In genomic region chr3:140785700-140786099, GRCm38 (mm10) we compare ENCODE assay signal across 28 mouse cellular contexts.
DNase-seq lines count a peak whose midpoint lies in the region; ATAC-seq lines count a peak whose summit lies in the region.
"Had no signal": no experiment of that assay in that cellular context is flagged by ENCODE, and none has a peak within 500 bp of the region (broad histone marks: within the 10 kb centered on the region; RNA-seq: fewer than 3 reads in every experiment).

No protein-coding gene starts in this region.

- no peaks in the 10 kb centered on the region for H3K27me3 ChIP-seq in kidney, embryonic 14.5 days (ENCODE audit: control insufficient read depth, insufficient read depth, low read length)
- H3K27me3 ChIP-seq: embryonic facial prominence, embryonic 12.5 days; forebrain, embryonic 15.5 days; heart, embryonic 13.5 days; limb, embryonic 12.5 days; liver, embryonic 12.5 days; megakaryocyte, embryonic 14.5 days; midbrain, embryonic 13.5 days; neural tube, embryonic 13.5 days had no signal

- no peaks in the 10 kb centered on the region for H3K36me3 ChIP-seq in kidney, embryonic 14.5 days (ENCODE audit: control insufficient read depth, insufficient read depth, low read length)
- H3K36me3 ChIP-seq: embryonic facial prominence, embryonic 12.5 days; forebrain, embryonic 10.5 days; forebrain, embryonic 15.5 days; heart, embryonic 13.5 days; limb, embryonic 12.5 days; liver, embryonic 12.5 days; midbrain, embryonic 13.5 days; neural tube, embryonic 13.5 days had no signal

- no peaks in the 10 kb centered on the region for H3K4me1 ChIP-seq in kidney, embryonic 14.5 days (ENCODE audit: control insufficient read depth, insufficient read depth, low read length)
- H3K4me1 ChIP-seq: embryonic facial prominence, embryonic 12.5 days; forebrain, embryonic 10.5 days; forebrain, embryonic 15.5 days; heart, embryonic 13.5 days; limb, embryonic 12.5 days; liver, embryonic 12.5 days; megakaryocyte, embryonic 14.5 days; midbrain, embryonic 13.5 days; neural tube, embryonic 13.5 days had no signal

- no peak overlapping the region for H3K27ac ChIP-seq in kidney, embryonic 14.5 days (ENCODE audit: low read depth, low read length)
- H3K27ac ChIP-seq: embryonic facial prominence, embryonic 12.5 days; forebrain, embryonic 10.5 days; forebrain, embryonic 15.5 days; gastrocnemius, adult 2 months; heart, embryonic 13.5 days; left cerebral cortex, adult 2 months; limb, embryonic 12.5 days; liver, embryonic 12.5 days; midbrain, embryonic 13.5 days; neural tube, embryonic 13.5 days had no signal

- no peak overlapping the region for H3K4me2 ChIP-seq in kidney, embryonic 14.5 days (replicated peaks; ENCODE audit: low read depth, low read length)
- H3K4me2 ChIP-seq: embryonic facial prominence, embryonic 12.5 days; forebrain, embryonic 15.5 days; heart, embryonic 13.5 days; limb, embryonic 12.5 days; liver, embryonic 12.5 days; midbrain, embryonic 13.5 days; neural tube, embryonic 13.5 days had no signal

- H3K4me3 ChIP-seq in kidney, embryonic 14.5 days (ENCODE audit: low read length), result no peak overlapping the region
- H3K4me3 ChIP-seq: embryonic facial prominence, embryonic 12.5 days; forebrain, embryonic 10.5 days; forebrain, embryonic 15.5 days; gastrocnemius, adult 2 months; heart, embryonic 13.5 days; left cerebral cortex, adult 2 months; limb, embryonic 12.5 days; liver, embryonic 12.5 days; megakaryocyte, embryonic 14.5 days; midbrain, embryonic 13.5 days; neural tube, embryonic 13.5 days had no signal

- WGBS in kidney, embryonic 14.5 days, result 41% methylated on average over 3 of the region's 3 CpGs

- H3K9me3 ChIP-seq in kidney, embryonic 14.5 days (ENCODE audit: control insufficient read depth, low read length), result no peaks in the 10 kb centered on the region
- H3K9me3 ChIP-seq: embryonic facial prominence, embryonic 12.5 days; forebrain, embryonic 10.5 days; forebrain, embryonic 15.5 days; heart, embryonic 13.5 days; limb, embryonic 12.5 days; liver, embryonic 12.5 days; megakaryocyte, embryonic 14.5 days; midbrain, embryonic 13.5 days; neural tube, embryonic 13.5 days had no signal

- peak; percentile 23 for DNase-seq in kidney, adult 11 months
- peak; percentile 81 for DNase-seq in kidney, adult 9 months
- peak; percentile 6 for DNase-seq in kidney, postnatal 10 days
- peak; percentile 5 for DNase-seq in yolk sac, embryonic 10.5 days (ENCODE audit: low spot score)
- DNase-seq in lung, postnatal 14 days, result no peak
- DNase-seq in frontal cortex, postnatal 36 days (ENCODE audit: low spot score in 2 of 2), result no peak
- DNase-seq: adrenal gland, postnatal 14 days; cerebellum, adult 11-12 months; cerebellum, adult 9-11 months; gastrocnemius, adult 2 months; heart, postnatal 10 days; layer of hippocampus, adult 9-11 months; liver, postnatal 0 days; lung, postnatal 4 days; thymus, postnatal 4 days had no signal

- H3K9ac ChIP-seq in kidney, embryonic 14.5 days (ENCODE audit: low read depth, low read length), result no peak overlapping the region
- H3K9ac ChIP-seq: embryonic facial prominence, embryonic 12.5 days; forebrain, embryonic 15.5 days; heart, embryonic 13.5 days; limb, embryonic 12.5 days; liver, embryonic 12.5 days; liver, postnatal 0 days; midbrain, embryonic 13.5 days; neural tube, embryonic 13.5 days had no signal

- no peak for ATAC-seq in kidney, embryonic 14.5 days (ENCODE audit: low FRiP score, low TSS enrichment)
- ATAC-seq: CD4-positive, CD25-positive, alpha-beta regulatory T cell, adult 4 months; forebrain, embryonic 15.5 days; hindbrain, embryonic 16.5 days; liver, embryonic 12.5 days; liver, postnatal 0 days; midbrain, embryonic 13.5 days had no signal

Comparison
In these comparisons a context has a peak if more than half of its experiments do, and no peak if none do; other contexts are left out.
1. DNase-seq: peak in kidney, adult 11 months (single experiment), kidney, adult 9 months (single experiment), kidney, postnatal 10 days (single experiment) and yolk sac, embryonic 10.5 days (single experiment); none in lung, postnatal 14 days (single experiment) and frontal cortex, postnatal 36 days (0 of 2).